Mouse (Mus musculus) bone marrow macrophage, adult 2 months (primary cell): ENCODE data around the gene Hnrnpa2b1.

ENCODE experiments used
- CTCF ChIP-seq: IDR thresholded peaks from 2 replicates; pipeline ENCODE4 v1.5.1; 2012; ENCODE audit warnings: low read depth, mild to moderate bottlenecking, low read length, moderate library complexity
- POLR2A ChIP-seq: IDR thresholded peaks from 2 replicates; pipeline ENCODE4 v1.6.1; 2012; ENCODE audit warnings: mild to moderate bottlenecking, low read depth, low read length, borderline replicate concordance

GRCm38 (mm10) chr6:51469715-51470310, at the start of gene Hnrnpa2b1:
- TF ChIP-seq POLR2A (peak; percentile 85; the same call in 1 of the 2 replicates), CTCF (no peak; the same call in 1 of the 2 replicates)
